Mouse (Mus musculus) cerebellum, adult 2 months (tissue): Measurements from ENCODE around the gene Dnaja4.

Source experiments
- CTCF ChIP-seq: fragments of 200-500 bp; IDR thresholded peaks from 2 replicates; pipeline ENCODE4 v1.5.1; 2011; ENCODE audit warnings: low read depth, mild to moderate bottlenecking, control low read depth, low read length, moderate library complexity, borderline replicate concordance; ENCODE audit not compliant: insufficient read depth
- POLR2A ChIP-seq: fragments of 200-500 bp; IDR thresholded peaks from 2 replicates; pipeline ENCODE4 v1.6.1; 2011; ENCODE audit warnings: low read length, control low read depth, borderline replicate concordance; ENCODE audit not compliant: insufficient read depth

GRCm38 (mm10) chr9:54733921-54734638 is 35.4 kb downstream of the Dnaja4 start, which contains the start of gene Wdr61:
- TF ChIP-seq CTCF (0 out of 2 replicates have a peak, but pooled peaks have one; percentile 2), POLR2A (peak; percentile 97)
